Mouse (Mus musculus) spleen, adult 2 months (tissue): ENCODE results near the gene Tmem259. TPM values are rescaled to one million over a fixed set of nuclear protein-coding genes. Genes with fewer than 3 reads are reported as not detected.

ENCODE experiments used
- DNase-seq, 2 experiments: peaks; one replicate each; pipeline versions ENCODE4 v3.0.0 to v3.0.0-alpha.2; 2012 to 2021; ENCODE audit warnings: low spot score in 2 of 2, low read depth in 1 of 2
- H3K27ac ChIP-seq: fragments of 200-500 bp; 2 replicates; pipeline ENCODE4 v1.5.1; 2012; ENCODE audit warnings: low read length, inconsistent platforms; ENCODE audit not compliant: insufficient read depth
- H3K27me3 ChIP-seq: fragments of 200-500 bp; 2 replicates; pipeline ENCODE4 v1.6.1; 2012; ENCODE audit warnings: mild to moderate bottlenecking, moderate library complexity, low read length, inconsistent platforms; ENCODE audit not compliant: control insufficient read depth, insufficient read depth
- H3K36me3 ChIP-seq: fragments of 200-500 bp; 2 replicates; pipeline ENCODE4 v1.6.1; 2012; ENCODE audit warnings: mild to moderate bottlenecking, low read length, inconsistent platforms; ENCODE audit not compliant: control insufficient read depth, insufficient read depth
- H3K4me1 ChIP-seq: fragments of 200-500 bp; 2 replicates; pipeline ENCODE4 v1.6.1; 2011; ENCODE audit warnings: inconsistent platforms; ENCODE audit not compliant: control insufficient read depth, insufficient read depth, insufficient read length
- H3K4me3 ChIP-seq: fragments of 200-500 bp; 2 replicates; pipeline ENCODE4 v1.5.1; 2011; ENCODE audit warnings: mild to moderate bottlenecking, inconsistent platforms; ENCODE audit not compliant: insufficient read depth, insufficient read length; ENCODE audit errors: extremely low read depth
- CTCF ChIP-seq: fragments of 200-500 bp; IDR thresholded peaks from 2 replicates; pipeline ENCODE4 v1.5.1; 2011; ENCODE audit warnings: mild to moderate bottlenecking, inconsistent platforms; ENCODE audit not compliant: insufficient read depth, insufficient read length, insufficient replicate concordance; ENCODE audit errors: extremely low read depth
- POLR2A ChIP-seq: fragments of 200-500 bp; IDR thresholded peaks from 2 replicates; pipeline ENCODE4 v1.6.1; 2011; ENCODE audit warnings: low read depth, low read length, inconsistent platforms
- WGBS: fragments of 180-500 bp; shearing (Covaris S2); methylation state at CpG from one replicate; pipeline ENCODE4 v1.1.7; 2018; 5-methylcytosine and 5-hydroxymethylcytosine counted together
- polyA plus RNA-seq: library from polyadenylated mRNA; depleted of rRNA; stranded (reverse); fragments of >200 nt; gene quantifications from 2 replicates; pipeline ENCODE4 v1.2.3, GENCODE M21; 2012; rRNA removed

The Tmem259 gene
- polyA plus RNA-seq: 266 and 371 TPM in 2 replicates

DNA sequence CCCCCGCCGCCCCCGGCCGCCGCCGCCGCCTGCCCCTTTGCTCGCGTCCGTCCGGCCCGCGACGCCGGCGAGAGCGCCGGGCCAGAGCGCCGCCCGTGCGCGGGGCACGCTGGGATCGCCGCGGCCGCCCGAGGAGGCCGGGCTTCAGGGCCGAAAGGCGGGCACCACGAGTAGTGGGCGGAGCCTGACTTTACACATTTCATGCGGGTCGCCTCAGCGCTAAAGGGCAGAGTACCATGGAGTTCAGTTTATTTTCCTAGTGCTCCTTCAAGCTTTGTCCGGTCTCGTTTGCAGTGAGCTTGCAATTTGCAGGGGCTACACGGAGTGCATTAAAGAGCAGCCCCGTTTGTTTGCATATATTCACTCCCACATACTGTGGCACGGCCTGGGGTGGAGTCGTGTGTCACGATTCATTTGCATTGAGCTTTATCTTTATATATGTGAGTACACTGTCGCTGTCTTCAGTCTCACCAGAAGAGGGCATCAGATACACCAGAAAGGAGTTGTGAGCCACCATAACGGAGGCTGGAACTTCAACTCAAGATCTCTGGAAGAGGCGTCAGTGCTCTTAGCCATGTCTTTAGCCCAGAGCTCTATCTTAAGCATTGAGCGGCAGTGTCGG lies at the start of gene Tmem259:
Gene Tmem259, minus strand, starts transcription at position 136 of the 622 bp plus-strand sequence.
- DNase-seq: peak; percentile 82 to 92
- TF ChIP-seq CTCF: no peak
- no peak for TF ChIP-seq POLR2A
- peak within 1 kb of the TSS; percentile 77 for H3K4me3 ChIP-seq
- peaks cover 1% of the 10 kb centered on the region for H3K36me3 ChIP-seq
- H3K27ac ChIP-seq: peak within 1 kb of the TSS; percentile 95
- under 1% methylated on average over 34 of the region's 49 CpGs for WGBS
- H3K4me1 ChIP-seq: peaks cover 32% of the 10 kb centered on the region; the same call in 1 of the 2 replicates
- no peaks in the 10 kb centered on the region for H3K27me3 ChIP-seq

DNA sequence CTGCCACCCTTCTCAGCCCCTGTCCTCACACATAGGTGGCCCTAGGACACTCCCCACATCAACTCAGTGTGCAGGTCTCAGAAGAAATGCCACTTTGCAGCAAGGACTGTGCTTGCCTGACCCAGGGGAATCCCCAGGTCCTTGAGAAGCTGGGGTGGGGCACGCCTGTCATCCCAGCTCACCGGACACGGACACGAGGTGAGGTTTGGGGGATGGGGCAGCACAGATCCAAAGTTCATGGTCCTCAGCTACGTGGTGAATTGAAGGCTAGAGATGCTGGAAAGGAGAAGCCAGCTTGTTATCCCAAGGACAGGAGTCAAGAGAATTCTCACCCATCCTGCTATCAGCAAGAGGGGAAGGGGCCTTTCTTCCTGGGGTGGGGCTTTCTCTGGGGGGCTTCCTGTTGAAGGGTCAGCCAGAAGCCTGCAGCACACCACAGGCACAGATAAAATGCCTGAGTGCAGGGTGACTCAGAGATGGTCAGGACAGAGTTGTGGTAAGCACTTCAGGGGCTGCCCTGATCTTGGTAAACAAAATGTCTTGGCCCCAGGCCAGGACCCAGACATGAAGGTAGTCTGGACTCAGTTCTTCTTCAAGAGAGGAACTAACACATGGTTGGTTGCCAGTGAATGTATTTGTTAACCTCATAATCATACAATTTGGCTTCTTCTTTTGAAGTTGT lies 48.8 kb upstream of the Tmem259 start:
- DNase-seq: peak; percentile 71 to 86
- H3K4me1 ChIP-seq: peaks cover 42% of the 10 kb centered on the region
- no peaks in the 10 kb centered on the region for H3K27me3 ChIP-seq
- no peak overlapping the region for H3K4me3 ChIP-seq
- 6% methylated on average over 5 of the region's 5 CpGs for WGBS
- H3K27ac ChIP-seq: peak overlapping the region; percentile 96
- H3K36me3 ChIP-seq: peaks cover 61% of the 10 kb centered on the region
- TF ChIP-seq CTCF: no peak
- TF ChIP-seq POLR2A: no peak

DNA sequence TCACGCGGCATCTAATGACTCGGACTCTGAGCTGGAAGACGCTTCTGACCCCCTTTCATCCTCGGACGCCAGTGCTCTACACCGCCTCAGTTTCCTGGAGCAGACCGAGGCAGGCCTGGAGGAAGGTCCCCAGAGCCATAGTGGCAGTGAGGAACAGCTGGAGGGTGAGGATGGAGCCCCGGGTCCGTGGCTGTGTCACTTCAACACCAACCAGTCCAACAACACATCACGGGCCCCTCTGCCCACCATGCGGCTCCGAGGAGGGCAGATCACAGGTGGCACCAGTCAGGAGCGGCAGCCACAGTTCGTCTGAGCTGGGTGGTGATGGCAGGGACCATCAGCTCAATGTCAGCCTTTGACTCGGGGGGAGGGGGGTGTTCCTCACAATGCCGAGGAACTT lies 46.6 kb upstream of the Tmem259 start:
- Histone ChIP-seq H3K4me1 (peaks cover 50% of the 10 kb centered on the region), H3K4me3 (no peak overlapping the region), H3K27ac (peak overlapping the region; percentile 96; the same call in 1 of the 2 replicates), H3K27me3 (no peaks in the 10 kb centered on the region), H3K36me3 (peaks cover 64% of the 10 kb centered on the region)
- DNase-seq: no peak
- no peak for TF ChIP-seq CTCF
- no peak for TF ChIP-seq POLR2A
- WGBS: 86% methylated on average over 17 of the region's 17 CpGs

DNA sequence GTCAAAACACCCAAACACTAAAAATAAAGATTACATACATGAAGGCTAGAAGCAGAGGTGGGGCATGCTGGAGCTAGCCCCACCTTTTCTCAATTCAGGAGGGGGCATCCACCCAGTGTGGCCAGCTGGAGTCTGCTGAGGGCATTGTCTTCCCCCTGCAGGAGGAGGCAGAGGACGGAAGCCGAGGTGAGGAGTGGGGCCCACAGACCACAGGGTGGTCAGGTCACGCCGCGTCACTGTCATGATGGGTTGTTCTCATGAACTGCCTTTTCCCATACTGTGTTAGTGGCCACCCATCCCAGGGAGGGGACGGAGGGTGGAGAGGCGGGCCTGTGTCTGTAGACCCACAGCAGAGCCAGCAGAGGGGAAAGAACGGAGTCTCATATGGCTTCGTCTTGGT lies 46.1 kb upstream of the Tmem259 start:
- WGBS: 75% methylated on average over 9 of the region's 9 CpGs
- Histone ChIP-seq H3K4me3 (no peak overlapping the region), H3K27me3 (no peaks in the 10 kb centered on the region), H3K36me3 (peaks cover 64% of the 10 kb centered on the region), H3K27ac (peak overlapping the region; percentile 28; the same call in 1 of the 2 replicates), H3K4me1 (peaks cover 51% of the 10 kb centered on the region)
- DNase-seq: no peak
- no peak for TF ChIP-seq CTCF

DNA sequence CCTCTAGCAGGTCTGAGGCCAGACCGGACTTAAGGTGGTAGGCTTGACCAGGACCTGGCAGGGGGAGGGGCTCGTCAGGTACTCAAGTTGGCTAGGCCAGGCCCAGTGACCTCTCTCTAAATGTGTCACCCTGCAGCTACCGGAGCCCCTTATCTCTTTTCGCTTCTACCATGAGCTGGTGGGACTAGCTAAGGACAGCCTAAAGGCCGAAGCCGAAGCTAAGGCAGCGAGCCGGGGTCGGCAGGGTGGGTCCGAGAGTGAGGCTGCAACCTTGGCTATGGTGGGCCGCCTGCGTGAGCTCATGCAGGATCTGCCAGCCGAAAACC lies 44.4 kb upstream of the Tmem259 start:
- Histone ChIP-seq H3K4me3 (no peak overlapping the region), H3K27ac (no peak overlapping the region; the same call in 1 of the 2 replicates), H3K4me1 (peaks cover 47% of the 10 kb centered on the region; the same call in 1 of the 2 replicates), H3K36me3 (peaks cover 70% of the 10 kb centered on the region), H3K27me3 (no peaks in the 10 kb centered on the region)
- WGBS: over 99% methylated on average over 13 of the region's 13 CpGs
- TF ChIP-seq CTCF: no peak
- no peak for TF ChIP-seq POLR2A
- no peak for DNase-seq

DNA sequence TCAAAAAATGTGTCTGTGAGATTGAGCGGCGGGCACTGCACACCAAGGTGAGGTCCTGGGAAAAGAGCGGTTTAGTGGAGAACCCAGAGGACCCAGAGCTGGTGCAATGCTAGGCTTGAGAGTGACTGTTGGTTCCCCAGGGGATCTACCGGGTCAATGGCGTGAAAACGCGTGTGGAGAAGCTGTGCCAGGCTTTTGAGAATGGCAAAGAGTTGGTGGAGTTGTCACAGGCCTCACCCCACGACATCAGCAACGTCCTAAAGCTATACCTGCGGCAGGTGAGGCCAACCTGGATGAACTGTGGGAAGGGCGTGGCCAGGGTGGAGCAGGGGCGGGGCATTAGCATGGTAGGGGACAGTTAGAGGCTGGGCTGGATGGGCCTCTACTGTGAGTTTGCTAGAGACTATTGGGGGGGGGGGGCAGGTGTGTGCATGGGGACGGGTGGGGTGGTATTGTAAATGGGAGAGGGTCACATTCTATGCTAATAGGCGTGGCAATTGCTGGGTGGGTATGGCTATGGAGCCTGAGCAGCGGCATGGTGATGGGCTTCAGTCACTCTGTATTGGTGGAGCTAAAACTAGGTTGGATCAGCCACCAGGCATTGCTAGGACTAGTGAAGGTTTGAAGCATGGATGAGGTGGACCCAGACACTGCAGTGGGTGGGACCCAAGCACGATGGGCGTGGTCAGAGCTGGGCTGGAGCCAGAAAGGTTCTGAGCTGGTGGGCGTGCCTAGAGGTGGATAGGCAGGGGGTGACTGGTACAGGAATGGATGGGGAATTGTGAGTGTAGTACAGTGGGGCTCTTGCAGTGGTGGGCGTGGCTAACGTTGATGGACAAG lies 43.8 kb upstream of the Tmem259 start:
- H3K4me1 ChIP-seq: peaks cover 46% of the 10 kb centered on the region; the same call in 1 of the 2 replicates
- TF ChIP-seq CTCF (no peak), POLR2A (no peak)
- H3K27ac ChIP-seq: no peak overlapping the region; the same call in 1 of the 2 replicates
- DNase-seq: no peak
- no peaks in the 10 kb centered on the region for H3K27me3 ChIP-seq
- peaks cover 72% of the 10 kb centered on the region for H3K36me3 ChIP-seq
- 87% methylated on average over 20 of the region's 20 CpGs for WGBS
- H3K4me3 ChIP-seq: no peak overlapping the region
